16 mouse cellular contexts compared by ENCODE assay signal in the genomic region with DNA sequence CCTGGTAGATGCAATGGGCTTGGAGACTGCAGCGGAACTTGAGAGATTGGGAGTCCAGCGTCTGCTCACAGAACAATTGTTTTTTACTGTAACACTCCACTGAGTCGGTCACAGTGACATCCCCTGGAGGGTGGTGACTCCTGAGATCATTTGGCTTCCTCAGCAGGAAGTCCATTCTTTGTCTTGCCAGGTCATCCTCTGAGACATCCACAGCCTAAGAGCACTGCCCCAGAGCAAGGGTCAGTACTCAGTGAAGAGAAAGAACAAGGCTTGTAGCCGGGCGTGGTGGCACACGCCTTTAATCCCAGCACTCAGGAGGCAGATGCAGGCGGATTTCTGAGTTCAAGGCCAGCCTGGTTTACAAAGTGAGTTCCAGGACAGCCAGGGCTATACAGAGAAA. TPM values are rescaled to one million over a fixed set of nuclear protein-coding genes. Genes with fewer than 3 reads are reported as not detected.
DNase-seq lines count a peak whose midpoint lies in the region; TF ChIP-seq lines count a peak whose summit lies in the region.
"Had no signal": no experiment of that assay in that cellular context is flagged by ENCODE, and none has a peak within 500 bp of the region (broad histone marks: within the 10 kb centered on the region; RNA-seq: fewer than 3 reads in every experiment).

No protein-coding gene starts in this region.

- H3K27ac ChIP-seq in layer of hippocampus, adult 2 months, result peak overlapping the region; percentile 91
- H3K27ac ChIP-seq in kidney, adult 2 months (ENCODE audit: insufficient read depth, low read depth, low read length), result no peak overlapping the region
- H3K27ac ChIP-seq: embryonic facial prominence, embryonic 13.5 days; limb, embryonic 12.5 days; neural tube, embryonic 12.5 days; stomach, postnatal 0 days had no signal

- H3K27me3 ChIP-seq in kidney, adult 2 months (replicated peaks; ENCODE audit: control insufficient read depth, insufficient read depth, low read length), result no peaks in the 10 kb centered on the region
- H3K27me3 ChIP-seq: embryonic facial prominence, embryonic 13.5 days; limb, embryonic 12.5 days; neural tube, embryonic 12.5 days had no signal

- WGBS in kidney, adult 2 months, result 47% methylated on average over 7 of the region's 7 CpGs

- H3K4me1 ChIP-seq in kidney, adult 2 months (ENCODE audit: control insufficient read depth, insufficient read depth, low read length), result 0 out of 2 replicates have a peak, but pooled peaks cover 3% of the 10 kb centered on the region

- H3K36me3 ChIP-seq in kidney, adult 2 months (ENCODE audit: control insufficient read depth, insufficient read depth, low read length), result no peaks in the 10 kb centered on the region
- H3K36me3 ChIP-seq: embryonic facial prominence, embryonic 13.5 days; limb, embryonic 12.5 days; neural tube, embryonic 12.5 days had no signal

- TF ChIP-seq CTCF in layer of hippocampus, adult 2 months (conservative IDR thresholded peaks at IDR 0.05), result no peak
- TF ChIP-seq CTCF in kidney, adult 2 months (conservative IDR thresholded peaks at IDR 0.05; ENCODE audit: insufficient read depth, insufficient read length, low read depth, low read length), result no peak

- no peak overlapping the region for H3K4me3 ChIP-seq in layer of hippocampus, adult 2 months
- no peak overlapping the region for H3K4me3 ChIP-seq in kidney, adult 2 months (ENCODE audit: insufficient read depth, low read depth, low read length)
- H3K4me3 ChIP-seq: embryonic facial prominence, embryonic 13.5 days; limb, embryonic 12.5 days; myocyte; neural tube, embryonic 12.5 days had no signal

- no peak for DNase-seq in layer of hippocampus, adult 2 months (ENCODE audit: low spot score in 2 of 2)
- no peak for DNase-seq in layer of hippocampus, postnatal 10 days (ENCODE audit: low spot score in 2 of 2)
- peak; percentile 82 for DNase-seq in kidney, adult 2 months
- peak; percentile 35 to 69 for DNase-seq in kidney, adult 8-10 months
- peak; percentile 32 to 71 for DNase-seq in kidney, postnatal 25 days
- no peak for DNase-seq in thymus, postnatal 10 days (ENCODE audit: low spot score in 2 of 2)
- DNase-seq: adrenal gland, postnatal 25 days; B cell, adult 2 months; cerebellum, adult 11-12 months; cerebellum, adult 9-11 months; gastrocnemius, postnatal 10 days had no signal

- no peak for TF ChIP-seq POLR2A in kidney, adult 2 months (IDR thresholded peaks at IDR 0.05; ENCODE audit: low read depth, low read length)

RNA-seq across cellular contexts. Expression of gene Zfp706, which starts 38.6 kb away (rescaled TPM):
- 100 to 1,000 TPM; 275 to 283 TPM for total RNA-seq in layer of hippocampus, adult 2 months (2021)
- 100 to 1,000 TPM; 249 to 317 TPM for total RNA-seq in layer of hippocampus, postnatal 10 days (2021)
- 63.1 and 82.2 TPM in 2 replicates for polyA plus RNA-seq in kidney, adult 2 months (2012; rRNA removed)

Comparison
In these comparisons a context has a peak if more than half of its experiments do, and no peak if none do; other contexts are left out.
1. DNase-seq: peak in kidney, adult 2 months (single experiment), kidney, adult 8-10 months (2 of 2) and kidney, postnatal 25 days (2 of 2); none in layer of hippocampus, adult 2 months (0 of 2), layer of hippocampus, postnatal 10 days (0 of 2) and thymus, postnatal 10 days (0 of 2).